Mouse (Mus musculus) megakaryocyte, adult 5-6 weeks (primary cell): ENCODE results near the gene Cdh24. TPM values are rescaled to one million over a fixed set of nuclear protein-coding genes. Genes with fewer than 3 reads are reported as not detected.
"Not testable (repeated sequence)": the region's sequence is repeated elsewhere in the genome, so short reads cannot be mapped to it uniquely, and the experiment has no call there.

Source experiments
- ATAC-seq: 2 replicates; pipeline ENCODE4 v1.8.0; 2016; ENCODE audit warnings: mild to moderate bottlenecking, inconsistent platforms; ENCODE audit not compliant: poor library complexity, severe bottlenecking
- total RNA-seq, 2 experiments: library from RNA; stranded (forward) in 1 of 2; stranded (reverse) in 1 of 2; fragments of 153-499, 151-499 nt in 1 of 2; fragments of 221-1000, 200-1000 nt in 1 of 2; gene quantifications; 2 replicates each; pipeline versions ENCODE4 v1.2.3 to v1.2.4; 2015 to 2017

Gene Cdh24
- total RNA-seq, 2 experiments from 2014 or later: 0.27 to 0.51 TPM

DNA sequence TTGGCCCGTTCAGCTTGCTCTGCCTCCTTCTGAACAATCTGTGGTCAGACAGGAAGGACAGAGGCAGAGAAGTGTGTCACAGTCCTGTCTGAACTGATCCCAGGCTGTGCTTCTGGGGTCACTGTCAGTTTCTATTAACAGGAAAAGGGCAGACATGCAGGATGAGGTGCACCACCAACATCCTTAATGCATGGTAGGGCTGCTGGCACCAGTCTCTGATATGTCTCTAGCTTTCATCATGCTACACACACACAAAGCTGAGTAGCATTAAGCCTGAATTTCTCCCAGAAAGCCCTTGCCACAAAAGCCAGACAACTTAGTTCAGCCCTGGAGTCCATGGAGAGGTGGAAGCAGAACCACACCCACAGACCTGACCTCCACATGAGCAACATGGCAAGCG lies 1.8 kb upstream of the Cdh24 start:
- ATAC-seq: no peak

DNA sequence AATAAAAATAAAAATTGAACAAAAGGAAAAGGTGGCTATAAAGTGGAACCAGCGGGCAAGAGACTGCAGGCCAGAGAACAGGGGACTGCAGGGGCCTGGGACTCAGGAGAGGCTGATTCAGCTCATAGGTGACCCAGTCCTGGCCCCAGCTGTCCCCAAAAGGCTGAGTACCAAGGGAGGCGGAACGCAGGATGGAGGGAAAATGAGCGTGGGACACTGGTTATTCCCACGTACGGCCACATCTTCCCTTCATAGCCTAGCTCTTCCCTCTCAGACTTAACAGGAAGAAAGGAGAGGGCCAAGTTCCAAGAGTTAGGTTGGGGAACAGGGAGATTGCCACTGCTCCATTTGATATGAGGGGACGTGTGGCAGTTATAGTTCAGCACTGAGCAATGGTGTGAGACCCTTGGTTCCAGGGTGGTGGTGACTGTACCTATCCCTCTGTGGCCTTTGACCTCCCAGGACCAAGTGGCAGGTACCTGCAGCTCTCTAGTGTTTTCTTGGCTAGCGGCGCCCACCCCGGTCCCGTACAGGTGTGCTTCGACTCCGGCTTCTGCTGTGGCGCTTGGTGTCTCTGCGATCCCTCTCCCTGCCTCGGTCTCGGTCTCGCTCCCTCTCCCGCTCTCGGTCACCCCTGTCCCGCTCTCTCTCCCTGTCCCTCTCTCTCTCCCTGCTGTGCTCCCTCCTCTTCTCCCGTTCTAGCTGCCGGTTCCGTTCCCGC lies 1.2 kb upstream of the Cdh24 start:
- no peak for ATAC-seq

DNA sequence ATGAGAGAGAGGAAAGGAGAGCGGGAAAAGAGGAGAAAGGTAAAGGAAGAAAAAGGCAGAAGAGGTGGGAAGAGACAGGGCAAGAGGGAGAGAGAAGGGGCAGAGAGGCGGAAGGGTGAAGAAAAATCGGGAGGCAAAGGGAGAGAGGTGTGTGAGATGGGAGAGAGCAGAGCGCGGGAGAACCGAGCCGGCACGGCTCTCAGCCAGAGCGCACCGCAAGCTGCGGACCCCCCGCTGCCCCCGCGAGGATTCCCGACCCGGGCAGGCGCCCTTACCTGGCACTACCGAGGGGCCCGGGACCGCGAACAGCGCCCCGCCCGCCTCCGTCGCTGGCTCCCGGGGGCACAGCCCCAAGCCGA lies 239 bp downstream of the Cdh24 start, which contains the start of gene Gm17606:
Gene Gm17606, plus strand, starts transcription at position 7 of the 359 bp plus-strand sequence.
- ATAC-seq: no peak

DNA sequence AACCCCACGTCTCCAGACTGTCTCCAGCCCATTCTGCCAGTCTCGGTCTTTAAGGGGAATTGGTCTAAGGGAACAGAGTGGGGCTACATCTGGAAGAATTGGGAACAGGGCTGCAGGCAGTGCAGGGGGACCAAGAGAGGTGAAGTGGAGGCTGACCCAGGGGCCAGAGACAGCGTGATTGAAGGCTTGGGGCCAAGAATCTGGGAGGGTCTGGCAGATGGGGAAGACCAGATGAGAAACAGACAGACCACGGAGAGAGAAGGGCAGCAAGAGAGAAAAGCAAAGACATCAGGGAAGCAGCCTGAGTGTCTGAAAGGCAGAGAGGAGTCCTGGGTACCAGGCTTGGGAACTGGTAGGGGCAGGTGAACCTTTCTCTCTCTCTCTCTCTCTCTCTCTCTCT lies 1.0 kb downstream of the Cdh24 start:
- no peak for ATAC-seq

DNA sequence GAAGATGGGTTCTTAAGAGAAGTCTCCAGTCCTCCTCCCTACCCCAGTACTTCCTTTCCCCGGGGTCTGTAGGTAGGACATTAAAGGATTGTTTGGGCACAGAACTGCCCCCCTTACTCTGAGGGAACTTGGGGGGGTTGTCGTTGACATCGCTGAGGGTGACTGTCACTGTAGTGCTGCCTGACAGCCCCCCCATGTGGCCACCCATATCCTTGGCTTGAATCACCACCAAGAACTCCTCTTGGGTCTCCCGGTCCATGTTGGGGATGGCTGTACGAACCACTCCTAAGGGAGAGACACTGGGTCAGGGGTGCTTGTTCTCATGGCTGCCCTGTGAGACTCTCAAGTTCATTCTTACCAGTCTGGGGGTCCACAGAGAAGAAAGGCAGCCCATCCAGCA lies 3.0 kb downstream of the Cdh24 start:
- no peak for ATAC-seq

DNA sequence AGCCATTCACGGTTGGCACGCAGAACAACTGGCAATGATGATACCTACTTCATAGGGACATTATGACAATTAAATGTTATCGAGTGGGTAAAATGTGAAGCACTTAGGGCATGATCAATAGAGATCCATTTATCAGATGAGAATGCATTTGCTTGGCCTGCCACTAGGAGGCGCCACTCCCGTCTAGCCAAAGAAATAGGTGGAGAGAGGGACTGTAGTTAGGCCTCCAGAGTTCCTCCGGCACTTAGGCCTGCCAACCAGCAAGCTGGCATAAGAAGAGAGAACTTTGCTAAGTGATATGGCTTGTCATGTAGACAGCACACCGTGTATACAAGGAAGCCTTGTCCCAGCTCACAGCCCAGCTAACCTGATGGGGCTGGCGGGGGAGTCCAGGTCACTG lies 4.2 kb downstream of the Cdh24 start:
- no peak for ATAC-seq

DNA sequence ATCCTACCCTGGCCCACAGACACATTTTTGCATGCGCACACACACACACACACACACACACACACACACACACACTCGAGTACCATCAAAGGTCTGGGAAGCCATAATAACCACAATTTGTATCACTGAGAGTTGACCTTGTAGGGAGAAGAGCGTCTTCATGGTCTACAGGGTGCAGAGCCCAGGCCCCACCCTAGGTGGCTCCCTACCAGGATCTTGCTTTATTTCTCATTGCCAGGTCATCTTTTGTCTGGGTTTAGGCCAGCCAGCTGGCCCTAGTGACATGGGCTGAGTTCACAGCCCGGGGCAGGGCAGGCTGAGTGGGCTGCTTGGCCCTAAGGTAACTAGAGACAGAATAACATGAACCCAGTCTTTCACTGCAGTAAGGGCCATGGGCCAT lies 7.0 kb downstream of the Cdh24 start:
- no peak for ATAC-seq

DNA sequence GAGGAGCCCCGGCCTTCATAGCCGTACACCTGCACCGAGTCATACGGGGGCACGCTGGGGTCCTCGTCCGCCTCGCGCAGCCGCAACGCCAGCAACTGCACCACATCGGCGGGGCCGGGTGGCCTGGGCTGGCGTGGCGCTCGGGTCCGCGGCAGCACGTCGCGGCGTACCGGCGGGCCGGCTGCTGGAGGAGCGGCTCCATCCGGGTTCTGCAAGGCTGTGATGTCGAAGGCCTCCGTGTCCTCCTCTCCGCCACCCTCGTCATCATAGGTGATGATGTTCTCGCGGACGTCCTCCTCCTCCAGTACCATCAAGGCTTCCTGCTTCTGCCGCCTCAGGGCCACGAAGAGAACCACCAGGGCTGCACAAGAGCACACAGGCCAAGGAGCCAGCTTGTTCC lies 8.9 kb downstream of the Cdh24 start:
- no peak for ATAC-seq

DNA sequence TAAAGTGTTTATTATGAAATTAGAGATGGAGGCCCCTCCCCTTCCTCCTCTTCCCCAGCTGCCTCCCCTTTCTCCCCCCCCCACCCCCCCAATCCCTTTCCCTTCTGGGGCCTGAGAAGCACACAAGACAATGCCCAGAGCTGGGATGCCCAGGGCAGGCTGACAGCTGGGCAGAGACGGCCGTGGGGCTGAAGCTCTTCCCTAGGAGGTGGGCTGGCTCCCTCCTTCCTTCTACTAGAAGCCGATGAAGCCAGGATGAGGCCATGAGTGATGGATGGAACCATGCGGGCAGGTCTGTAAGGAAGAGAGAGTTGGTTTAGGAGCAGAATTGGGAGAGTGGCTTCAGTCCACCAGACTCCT lies 9.9 kb downstream of the Cdh24 start:
- no peak for ATAC-seq

DNA sequence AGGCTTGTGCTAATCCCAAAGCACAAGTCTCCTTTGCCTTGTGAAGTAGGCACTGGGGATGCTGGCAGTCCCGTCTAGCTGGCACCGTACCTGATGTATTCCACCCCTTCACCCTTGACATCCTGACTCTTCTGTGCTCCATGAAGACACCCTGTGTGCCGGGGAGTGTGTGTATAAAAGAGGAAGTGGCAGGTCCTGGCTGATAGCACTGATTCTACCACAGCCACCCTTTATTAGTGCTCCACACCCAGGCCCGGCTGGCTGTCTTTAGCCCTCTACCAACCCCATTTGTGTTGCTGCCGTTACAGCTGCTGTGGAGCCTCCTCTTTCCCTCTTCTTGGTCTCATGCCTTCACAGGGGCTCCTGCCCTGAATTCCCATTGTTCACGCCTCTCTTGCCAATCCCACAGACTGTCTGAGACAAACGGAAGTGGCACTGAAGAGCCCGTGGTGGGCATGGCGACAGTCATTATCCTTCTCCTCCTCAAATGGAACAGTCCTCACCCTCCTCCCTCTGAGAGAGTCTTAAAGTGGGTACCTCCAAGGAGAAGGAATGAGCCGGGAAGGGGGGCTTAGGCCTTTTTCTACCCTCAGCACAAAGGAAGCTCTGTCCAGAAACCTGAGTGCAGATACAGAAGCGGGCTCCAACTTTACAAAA lies 10.5 kb downstream of the Cdh24 start:
- ATAC-seq: peak; percentile 54

DNA sequence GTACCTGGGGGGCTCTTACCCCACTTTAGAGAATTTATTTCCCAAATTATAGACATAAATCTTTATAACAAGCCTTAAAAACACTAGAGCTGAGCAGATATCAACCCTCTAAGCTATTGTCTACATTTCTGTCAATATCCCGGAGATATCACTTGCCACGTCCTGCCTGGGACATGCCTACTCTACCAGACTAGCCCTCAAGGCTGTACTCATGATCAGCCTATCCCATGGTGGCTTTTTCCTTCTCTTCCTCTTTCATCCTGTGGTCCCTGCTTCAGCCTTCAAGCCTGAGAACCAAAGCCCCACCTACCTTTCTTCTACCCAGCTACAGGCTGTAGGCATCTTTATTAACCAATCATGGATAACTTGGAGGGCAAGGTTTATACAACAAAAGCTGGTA lies 11.4 kb downstream of the Cdh24 start:
- no peak for ATAC-seq

DNA sequence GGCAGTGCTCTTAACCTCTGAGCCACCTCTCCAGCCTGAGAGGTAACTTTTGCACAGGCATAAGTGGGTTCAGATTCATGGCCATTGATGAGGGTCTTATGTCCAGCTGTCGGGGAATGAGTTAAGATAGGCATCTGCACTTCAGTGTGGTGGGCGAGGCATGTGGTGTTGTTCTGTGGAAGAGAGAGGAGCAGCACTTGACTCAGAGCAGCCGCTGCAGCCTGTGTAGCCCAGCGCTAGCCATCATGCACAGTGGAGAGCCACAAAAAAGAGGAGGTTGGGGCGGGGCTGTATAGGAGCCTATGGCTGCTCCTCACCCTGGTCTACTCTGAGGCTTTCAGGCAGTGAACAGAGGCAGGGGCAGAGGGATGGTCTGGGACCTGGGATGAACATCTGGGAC lies 13.1 kb downstream of the Cdh24 start:
- ATAC-seq: no peak

DNA sequence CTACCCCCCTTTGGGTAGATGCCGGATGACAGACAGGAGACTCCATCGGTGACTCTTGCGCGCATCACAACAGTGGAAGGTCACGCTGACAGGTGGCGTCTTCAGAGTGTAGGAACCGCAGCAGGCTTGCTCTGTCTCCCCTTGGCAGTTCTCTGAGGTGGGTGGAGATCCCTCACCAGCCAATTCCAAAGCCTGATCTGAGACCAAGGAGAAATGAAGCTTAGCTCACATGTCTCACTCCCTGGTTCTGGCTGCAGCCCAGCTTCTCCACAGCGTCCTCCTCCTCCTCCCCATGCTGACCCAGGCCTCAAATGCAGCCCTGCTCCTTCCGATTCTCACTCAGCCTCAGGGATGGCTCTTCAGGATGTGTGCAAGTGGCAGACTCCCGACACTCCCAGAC lies 16.2 kb downstream of the Cdh24 start:
- ATAC-seq: no peak

DNA sequence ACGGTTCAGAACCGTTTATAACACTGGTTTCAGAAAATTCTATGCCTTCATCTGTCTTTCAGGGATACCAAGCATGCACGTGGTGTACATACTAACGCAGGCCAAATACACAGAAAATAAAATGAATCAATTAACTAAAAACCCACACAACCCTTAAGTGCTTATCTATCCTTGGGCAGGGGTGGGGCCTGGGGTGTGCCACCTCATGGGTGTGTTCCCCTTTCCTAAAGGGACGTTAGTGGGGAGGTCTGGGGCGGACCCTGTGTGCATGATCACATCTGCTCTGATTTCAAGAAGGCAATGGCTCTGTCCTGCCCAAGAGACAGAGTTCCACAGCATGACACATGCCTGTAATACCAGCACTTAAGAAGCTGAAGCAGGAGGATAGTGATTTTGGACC lies 17.8 kb downstream of the Cdh24 start:
- no peak for ATAC-seq

DNA sequence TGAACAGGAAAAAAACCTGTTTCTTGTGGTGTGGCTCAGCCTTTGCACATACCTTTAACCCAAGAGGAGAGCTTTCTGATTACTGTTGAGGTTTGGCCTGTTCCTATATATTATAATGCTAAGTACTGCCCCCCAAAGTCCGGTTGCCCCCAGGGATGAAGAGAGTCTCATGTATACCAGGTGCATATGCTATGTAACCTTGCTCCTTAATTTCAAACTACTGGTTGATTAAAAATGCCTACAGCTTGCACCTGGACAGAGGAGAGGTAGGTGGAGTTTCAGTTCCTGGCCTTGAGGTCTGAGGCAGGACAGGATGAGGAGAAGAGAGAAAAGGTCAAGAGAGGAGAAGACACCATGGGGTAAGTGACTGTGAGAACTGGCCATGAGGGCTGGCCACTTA lies 20.0 kb downstream of the Cdh24 start, which contains the start of gene Psmb11:
Gene Psmb11, plus strand, starts transcription at position 301 of the 400 bp plus-strand sequence.
- ATAC-seq: no peak

DNA sequence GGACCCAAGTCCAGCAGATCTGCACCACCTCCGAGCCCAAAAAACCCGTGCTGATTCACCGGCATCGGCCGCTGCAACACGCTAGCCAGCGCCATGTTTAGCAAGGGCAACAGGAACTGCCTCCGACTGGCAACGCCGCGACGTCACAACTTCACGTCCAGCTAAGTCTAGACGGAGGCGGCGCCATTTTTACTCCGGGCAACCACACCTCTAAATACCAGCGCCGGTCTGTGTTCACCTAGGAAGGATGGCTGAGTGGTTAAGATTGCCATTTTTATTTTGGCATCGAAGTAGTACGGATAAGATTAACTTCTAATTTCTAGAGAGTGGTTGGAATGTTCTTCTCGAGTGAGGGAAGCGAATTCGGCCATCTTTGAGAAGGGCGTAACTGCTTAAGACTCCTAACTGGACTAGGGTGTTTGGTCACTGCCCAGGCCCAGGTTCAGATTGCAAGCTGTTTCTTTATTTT lies 23.2 kb downstream of the Cdh24 start, which contains the start of gene Psmb5:
Gene Psmb5, minus strand, starts transcription at position 126 of the 469 bp plus-strand sequence.
- ATAC-seq: peak; percentile 97

DNA sequence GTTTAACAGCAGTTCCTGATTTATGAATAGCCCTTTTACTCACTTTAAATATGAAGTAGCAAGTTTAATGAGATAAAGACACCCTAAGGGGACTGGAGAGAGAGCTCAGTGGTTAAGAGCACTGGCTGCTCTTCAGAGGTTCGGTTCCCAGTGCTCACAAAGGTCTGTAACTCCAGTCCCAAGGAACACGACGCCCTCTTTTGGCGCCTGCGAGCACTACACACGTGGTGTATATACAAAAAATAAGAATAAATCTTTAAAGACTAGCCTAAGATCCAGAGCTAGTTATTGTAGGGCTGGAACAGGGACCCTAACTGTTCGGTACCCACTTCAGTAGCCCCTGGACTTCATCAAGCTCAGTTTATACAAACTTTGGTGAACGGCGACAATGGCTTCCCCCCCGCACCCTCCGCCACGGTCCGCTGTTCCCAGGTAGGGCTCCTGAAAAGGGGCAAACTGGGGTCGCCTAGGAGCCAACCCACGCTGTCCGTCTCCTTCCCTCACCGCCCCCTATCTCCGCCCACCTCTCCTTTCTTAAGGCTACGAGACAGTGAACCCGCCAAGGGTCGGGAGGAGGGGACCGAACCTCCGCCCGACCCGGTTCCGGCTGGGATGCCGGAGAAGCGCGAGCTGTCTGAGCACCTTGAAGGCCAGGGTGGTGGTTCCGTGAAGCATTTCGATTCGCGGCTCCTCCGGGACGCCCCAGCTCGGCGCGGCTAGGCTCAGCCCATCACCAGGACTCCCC lies 23.8 kb downstream of the Cdh24 start:
- peak; percentile 45 for ATAC-seq

DNA sequence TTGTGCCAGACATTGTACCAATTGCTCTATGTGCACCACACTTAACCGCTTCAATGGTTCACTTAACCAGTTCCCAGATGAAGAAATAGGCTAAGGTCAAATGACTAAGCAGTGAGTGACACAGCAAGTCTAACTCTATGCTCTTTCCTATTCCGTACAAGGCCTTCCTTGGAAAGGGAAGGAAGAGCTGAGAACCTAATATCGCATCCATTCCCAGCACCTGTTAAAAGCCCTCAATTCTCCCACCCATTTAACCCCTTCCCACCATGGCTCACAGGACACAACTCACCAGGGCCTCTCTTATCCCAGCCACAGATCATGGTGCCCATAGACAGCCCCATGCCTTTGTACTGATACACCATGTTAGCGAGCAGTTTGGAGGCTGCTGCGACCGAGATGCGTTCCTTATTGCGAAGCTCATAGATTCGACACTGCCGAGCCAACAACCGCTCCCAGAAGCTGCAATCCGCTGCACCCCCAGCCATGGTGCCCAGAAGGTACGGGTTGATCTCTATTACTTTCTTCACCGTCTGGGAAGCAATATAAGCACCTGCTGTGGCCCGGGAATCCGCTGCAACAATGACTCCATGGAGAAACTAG lies 24.8 kb downstream of the Cdh24 start:
- peak; percentile 39 for ATAC-seq

DNA sequence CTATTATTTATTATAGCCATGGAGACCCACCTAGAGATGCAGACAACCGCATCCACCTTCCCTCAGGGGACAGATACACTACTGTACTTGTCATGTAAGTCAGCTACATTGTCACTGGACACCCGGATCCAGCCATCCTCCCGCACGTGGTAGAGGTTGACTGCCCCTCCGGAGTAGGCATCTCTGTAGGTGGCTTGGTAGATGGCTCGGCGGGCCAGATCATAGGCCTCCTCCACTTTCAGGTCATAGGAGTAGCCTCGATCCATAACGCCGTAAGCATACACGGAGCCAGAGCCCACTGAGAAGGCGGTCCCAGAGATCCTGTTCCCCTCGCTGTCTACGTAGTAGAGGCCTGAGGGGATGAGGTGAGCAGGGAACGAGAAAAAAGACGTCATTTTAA lies 27.0 kb downstream of the Cdh24 start:
- not testable (repeated sequence) for ATAC-seq

DNA sequence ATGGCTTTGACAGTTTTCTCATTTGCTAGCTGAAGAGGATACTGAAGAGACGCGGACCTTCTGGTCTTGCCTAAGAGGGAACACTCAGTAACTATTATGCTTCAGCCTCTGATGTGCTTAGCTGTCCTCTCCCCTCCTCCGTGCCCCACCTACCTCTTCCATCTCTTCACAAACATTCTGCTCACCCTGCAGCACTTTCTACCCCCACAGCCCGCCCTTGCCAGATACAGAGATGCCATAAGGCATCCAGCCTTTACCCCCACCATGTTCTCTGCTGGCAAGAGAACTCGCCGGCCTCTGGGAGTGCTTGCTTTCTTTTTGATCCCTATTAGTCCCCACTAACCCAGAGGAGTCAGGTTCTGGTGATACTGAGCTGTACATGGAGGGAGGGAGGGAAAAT lies 30.5 kb downstream of the Cdh24 start:
- ATAC-seq: no peak

DNA sequence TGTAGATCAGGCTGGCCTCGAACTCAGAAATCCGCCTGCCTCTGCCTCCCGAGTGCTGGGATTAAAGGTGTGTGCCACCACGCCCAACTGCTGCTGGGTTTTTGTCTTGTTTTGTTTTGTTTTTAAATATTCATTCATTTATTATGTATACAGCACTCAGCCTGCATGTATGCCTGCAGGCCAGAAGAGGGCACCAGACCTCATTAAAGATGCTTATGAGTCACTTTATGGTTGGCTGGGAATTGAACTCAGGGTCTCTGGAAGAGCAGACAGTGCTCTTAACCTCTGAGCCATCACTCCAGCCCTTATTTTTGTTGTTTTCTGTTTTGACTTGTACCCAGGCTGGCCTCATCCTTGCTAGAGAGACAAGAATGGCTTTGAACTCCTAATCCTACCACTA lies 31.2 kb downstream of the Cdh24 start:
- peak; percentile 49 for ATAC-seq
